Mouse (Mus musculus): ENCODE measurements at regions not wholly inside any gene's neighbourhood (a gene's known extent, or its start where the extent isn't known, plus 50 kb on each side); places are given as distances from the start of the nearest gene placed in this dataset.

GRCm38 (mm10) chr12:80040233-80040632 is 72.6 kb downstream of the Zfp36l1 start:
- TF ChIP-seq CTCF (IDR thresholded peaks at IDR 0.05; ENCODE audit: low read depth) (no peak), EP300 (IDR thresholded peaks at IDR 0.05; ENCODE audit: low read depth) (no peak)
